Mouse (Mus musculus) forebrain, embryonic 15.5 days (tissue): ENCODE results near the gene Ubox5. TPM values are rescaled to one million over a fixed set of nuclear protein-coding genes. Genes with fewer than 3 reads are reported as not detected.

Experiments used
- ATAC-seq: fragments of 200-750 bp; cut with Nextera tagmentation; replicated peaks from 2 replicates; pipeline ENCODE4 v1.8.0; 2017; ENCODE audit warnings: mild to moderate bottlenecking, moderate TSS enrichment, moderate library complexity
- H3K27ac ChIP-seq: fragments of 300-500 bp; sonication (generic); replicated peaks from 2 replicates; pipeline ENCODE4 v1.5.1; 2015; ENCODE audit warnings: mild to moderate bottlenecking, inconsistent platforms
- H3K27me3 ChIP-seq: fragments of 300-500 bp; sonication (generic); 2 replicates; pipeline ENCODE4 v1.6.1; 2015; ENCODE audit warnings: inconsistent platforms
- H3K36me3 ChIP-seq: fragments of 300-500 bp; sonication (generic); 2 replicates; pipeline ENCODE4 v1.6.1; 2015; ENCODE audit warnings: mild to moderate bottlenecking, inconsistent platforms
- H3K4me1 ChIP-seq: fragments of 300-500 bp; sonication (generic); 2 replicates; pipeline ENCODE4 v1.6.1; 2015; ENCODE audit warnings: inconsistent platforms
- H3K4me2 ChIP-seq: fragments of 300-500 bp; sonication (generic); replicated peaks from 2 replicates; pipeline ENCODE4 v1.6.1; 2015; ENCODE audit warnings: mild to moderate bottlenecking, inconsistent platforms
- H3K4me3 ChIP-seq: fragments of 300-500 bp; sonication (generic); 2 replicates; pipeline ENCODE4 v1.5.1; 2015; ENCODE audit warnings: mild to moderate bottlenecking, inconsistent platforms
- H3K9ac ChIP-seq: fragments of 300-500 bp; sonication (generic); replicated peaks from 2 replicates; pipeline ENCODE4 v1.6.1; 2015; ENCODE audit warnings: mild to moderate bottlenecking, inconsistent platforms
- H3K9me3 ChIP-seq: fragments of 300-500 bp; sonication (generic); 2 replicates; pipeline ENCODE4 v1.6.1; 2016; ENCODE audit warnings: inconsistent platforms
- WGBS: fragments of 180-500 bp; shearing (Covaris S2); methylation state at CpG from one replicate; pipeline ENCODE4 v1.1.7; 2015; ENCODE audit warnings: mixed read lengths; 5-methylcytosine and 5-hydroxymethylcytosine counted together
- polyA plus RNA-seq: library from polyadenylated mRNA; unstranded; fragments of >200 nt; fragmentation: Nextera tagmentation; extraction: Ambion mirVana; gene quantifications from 2 replicates; pipeline ENCODE4 v1.2.1, GENCODE M21; 2015

Gene Ubox5
- polyA plus RNA-seq, result 12.7 and 12.9 TPM in 2 replicates

GRCm38 (mm10) chr2:130629839-130630203 lies at the start of gene Ubox5, which contains the start of gene Fastkd5:
Gene Ubox5 (minus strand): TSS chr2:130630038.
Gene Fastkd5 (minus strand): TSS chr2:130630027.
- Histone ChIP-seq H3K27ac (peak within 1 kb of the TSS; percentile 32; the same call in 1 of the 2 replicates), H3K9ac (peak within 1 kb of the TSS; percentile 69), H3K4me2 (peak within 1 kb of the TSS; percentile 91), H3K4me3 (peak within 1 kb of the TSS; percentile 62), H3K4me1 (peaks cover 22% of the 10 kb centered on the region), H3K36me3 (peaks cover 16% of the 10 kb centered on the region), H3K9me3 (no peaks in the 10 kb centered on the region), H3K27me3 (peaks cover 12% of the 10 kb centered on the region; the same call in 1 of the 2 replicates)
- peak; percentile 92 for ATAC-seq
- under 1% methylated on average over 25 of the region's 25 CpGs for WGBS

DNA sequence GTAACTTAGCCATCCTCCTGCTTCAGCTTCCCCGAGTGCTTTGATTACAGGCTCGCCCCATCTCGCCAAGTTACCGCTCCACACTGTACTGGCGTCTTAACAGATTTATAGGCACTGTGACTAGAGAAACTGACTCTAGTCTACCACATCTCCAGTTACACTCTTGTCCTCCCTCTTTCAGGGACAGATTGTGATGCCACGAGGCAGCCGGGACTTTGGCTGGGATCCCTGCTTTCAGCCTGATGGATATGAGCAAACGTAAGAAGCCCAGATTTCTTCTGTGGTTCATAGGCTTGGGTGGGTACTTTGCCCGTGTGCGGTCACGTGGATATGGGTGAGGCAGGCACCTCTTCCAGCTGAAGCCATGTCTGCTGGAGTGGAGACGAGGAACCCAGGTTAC lies 49.3 kb upstream of the Ubox5 start:
- 85% methylated on average over 12 of the region's 12 CpGs for WGBS
- Histone ChIP-seq H3K4me3 (no peak overlapping the region), H3K4me1 (no peaks in the 10 kb centered on the region), H3K9ac (no peak overlapping the region), H3K27me3 (no peaks in the 10 kb centered on the region), H3K4me2 (no peak overlapping the region), H3K27ac (no peak overlapping the region), H3K9me3 (no peaks in the 10 kb centered on the region), H3K36me3 (peaks cover 88% of the 10 kb centered on the region)
- ATAC-seq, result no peak

DNA sequence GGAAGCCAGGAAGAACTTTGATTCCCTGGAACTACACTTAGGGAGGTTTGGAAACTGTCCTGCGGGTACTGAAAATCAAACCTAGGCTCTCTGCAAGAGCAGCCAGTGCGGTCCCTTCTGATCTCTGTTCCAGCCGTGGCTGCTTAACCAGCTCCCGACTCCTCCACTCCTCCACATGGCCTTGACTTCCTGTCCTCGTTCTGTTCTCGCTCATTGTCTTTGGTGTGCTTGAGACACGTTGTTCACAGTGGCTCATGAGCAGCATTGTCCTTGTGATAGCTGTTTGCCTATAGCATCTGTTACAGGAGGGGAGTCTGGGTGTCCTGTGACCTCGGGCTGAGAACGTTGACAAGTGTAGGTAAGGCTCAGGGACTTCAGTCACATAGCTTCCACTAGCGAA lies 47.4 kb upstream of the Ubox5 start:
- Histone ChIP-seq H3K9me3 (no peaks in the 10 kb centered on the region), H3K4me2 (no peak overlapping the region), H3K9ac (no peak overlapping the region), H3K27me3 (no peaks in the 10 kb centered on the region), H3K36me3 (peaks cover 95% of the 10 kb centered on the region), H3K27ac (no peak overlapping the region), H3K4me3 (no peak overlapping the region), H3K4me1 (no peaks in the 10 kb centered on the region)
- no peak for ATAC-seq
- WGBS, result 90% methylated on average over 10 of the region's 10 CpGs

DNA sequence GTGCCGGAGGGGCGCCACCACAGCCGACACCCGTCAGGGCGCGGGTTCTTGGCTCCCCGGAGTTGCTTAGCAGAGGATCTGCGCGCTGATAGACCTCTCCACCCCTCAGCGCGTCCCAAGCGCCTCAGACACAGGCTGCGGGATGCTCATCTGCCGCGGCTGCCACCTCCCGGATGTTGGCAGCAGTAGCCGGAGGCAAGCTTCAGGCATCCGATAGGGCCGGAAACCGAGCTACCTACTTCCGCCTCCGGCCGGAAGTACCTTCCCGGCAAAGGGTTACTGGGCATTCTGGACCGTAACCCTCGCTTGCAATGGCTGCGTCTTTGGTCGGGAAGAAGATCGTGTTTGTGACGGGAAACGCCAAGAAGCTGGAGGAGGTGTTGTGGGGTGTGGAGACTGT lies 37.7 kb upstream of the Ubox5 start, which contains the start of gene Itpa:
Gene Itpa (plus strand): TSS at position 52 of the 400 bp plus-strand sequence.
- peak within 1 kb of the TSS; percentile 87 for H3K27ac ChIP-seq
- 1% methylated on average over 31 of the region's 31 CpGs for WGBS
- H3K36me3 ChIP-seq, result peaks cover 12% of the 10 kb centered on the region
- H3K4me3 ChIP-seq, result peak within 1 kb of the TSS; percentile 64
- peak; percentile 66 for ATAC-seq
- no peaks in the 10 kb centered on the region for H3K27me3 ChIP-seq
- H3K4me1 ChIP-seq, result peaks cover 35% of the 10 kb centered on the region
- H3K9me3 ChIP-seq, result no peaks in the 10 kb centered on the region
- H3K9ac ChIP-seq, result peak within 1 kb of the TSS; percentile 68
- H3K4me2 ChIP-seq, result peak within 1 kb of the TSS; percentile 65

- Histone ChIP-seq H3K27me3 (no peaks in the 10 kb centered on the region), H3K36me3 (peaks cover 20% of the 10 kb centered on the region), H3K27ac (peak within 1 kb of the TSS; percentile 99), H3K4me2 (peak within 1 kb of the TSS; percentile 80), H3K4me3 (peak within 1 kb of the TSS; percentile 72), H3K4me1 (peaks cover 36% of the 10 kb centered on the region), H3K9me3 (no peaks in the 10 kb centered on the region), H3K9ac (peak within 1 kb of the TSS; percentile 89)
- under 1% methylated on average over 40 of the region's 40 CpGs for WGBS
- ATAC-seq, result peak; percentile 97
These were observed 34.4 kb upstream of the Ubox5 start, which contains the start of gene Ddrgk1 for GRCm38 (mm10) chr2:130664102-130664701. Gene Ddrgk1 (minus strand): TSS chr2:130664659.

DNA sequence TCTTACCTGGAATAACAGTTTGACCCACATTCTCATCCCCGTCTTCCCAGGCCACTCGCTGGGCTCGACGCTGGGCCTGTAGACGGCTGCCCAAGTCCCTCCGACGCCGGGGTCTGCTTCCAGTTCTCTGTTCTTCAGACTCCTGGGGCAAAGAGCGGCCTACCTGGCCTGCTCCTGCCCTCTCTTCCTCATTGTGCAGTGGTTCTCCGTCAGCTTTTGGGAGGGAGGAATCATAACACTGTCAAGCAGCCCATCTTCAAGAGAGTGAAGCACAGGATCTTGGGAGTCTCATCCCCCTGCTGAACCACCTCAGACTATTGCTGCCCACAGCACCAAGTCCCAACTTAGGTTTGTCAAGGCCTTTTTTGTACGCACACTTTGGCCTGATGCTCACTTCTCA lies 33.5 kb upstream of the Ubox5 start:
- ATAC-seq, result no peak
- peaks cover 28% of the 10 kb centered on the region for H3K36me3 ChIP-seq
- H3K9ac ChIP-seq, result peak overlapping the region; percentile 89
- H3K4me1 ChIP-seq, result peaks cover 28% of the 10 kb centered on the region
- WGBS, result 91% methylated on average over 11 of the region's 11 CpGs
- H3K9me3 ChIP-seq, result no peaks in the 10 kb centered on the region
- peak overlapping the region; percentile 80 for H3K4me2 ChIP-seq
- H3K4me3 ChIP-seq, result peak overlapping the region; percentile 72
- H3K27me3 ChIP-seq, result no peaks in the 10 kb centered on the region
- H3K27ac ChIP-seq, result peak overlapping the region; percentile 99; the same call in 1 of the 2 replicates

DNA sequence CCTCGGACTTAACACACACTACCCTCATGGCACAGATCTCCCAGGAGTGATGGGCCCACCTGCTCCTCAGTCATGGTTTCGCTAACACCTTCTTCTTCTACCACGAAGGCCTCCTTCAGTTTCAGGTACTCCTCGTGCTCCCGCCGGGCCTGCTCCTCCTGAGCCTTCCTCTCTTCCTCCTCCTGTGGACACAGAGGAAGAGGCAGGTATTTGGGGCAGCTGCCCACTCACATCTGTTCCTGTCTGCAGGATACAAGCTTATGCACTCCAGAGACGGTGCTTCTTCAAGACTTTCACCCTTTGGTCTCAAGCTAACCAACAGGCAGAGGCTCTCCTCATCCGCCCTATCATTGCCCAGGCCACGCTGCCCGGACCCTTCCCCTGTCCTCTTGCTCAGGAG lies 28.7 kb upstream of the Ubox5 start:
- no peak overlapping the region for H3K9ac ChIP-seq
- WGBS, result 96% methylated on average over 10 of the region's 10 CpGs

DNA sequence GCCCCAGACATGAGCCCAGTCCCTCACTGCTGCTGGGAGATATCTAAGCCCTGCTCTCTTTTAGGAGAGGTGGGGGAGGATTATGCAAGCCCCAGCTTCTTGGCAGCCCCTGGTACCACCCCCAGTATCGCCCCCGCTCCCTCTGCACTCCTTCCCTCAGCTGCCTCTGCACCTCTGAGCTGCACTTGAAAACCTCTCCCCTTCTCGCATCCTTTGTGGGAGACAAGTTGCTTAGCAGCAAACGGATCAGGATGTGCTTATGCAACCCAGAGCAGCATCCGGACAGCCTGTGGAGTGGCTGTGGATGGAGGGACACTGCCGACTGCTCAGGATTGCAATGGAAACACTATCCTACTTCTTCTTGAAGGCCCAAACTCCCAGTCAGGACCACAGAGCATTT lies 27.7 kb upstream of the Ubox5 start:
- Histone ChIP-seq H3K36me3 (peaks cover 74% of the 10 kb centered on the region), H3K4me1 (peaks cover 5% of the 10 kb centered on the region), H3K9me3 (no peaks in the 10 kb centered on the region), H3K27me3 (no peaks in the 10 kb centered on the region), H3K9ac (no peak overlapping the region), H3K4me2 (no peak overlapping the region), H3K4me3 (no peak overlapping the region), H3K27ac (no peak overlapping the region)
- no peak for ATAC-seq
- WGBS, result 86% methylated on average over 6 of the region's 6 CpGs

More for the DNA sequence above, 28.7 kb upstream of the Ubox5 start:
- Histone ChIP-seq H3K4me2 (no peak overlapping the region), H3K27me3 (no peaks in the 10 kb centered on the region), H3K9me3 (no peaks in the 10 kb centered on the region), H3K36me3 (peaks cover 68% of the 10 kb centered on the region), H3K27ac (no peak overlapping the region), H3K4me1 (peaks cover 15% of the 10 kb centered on the region), H3K4me3 (no peak overlapping the region)
- ATAC-seq, result no peak

DNA sequence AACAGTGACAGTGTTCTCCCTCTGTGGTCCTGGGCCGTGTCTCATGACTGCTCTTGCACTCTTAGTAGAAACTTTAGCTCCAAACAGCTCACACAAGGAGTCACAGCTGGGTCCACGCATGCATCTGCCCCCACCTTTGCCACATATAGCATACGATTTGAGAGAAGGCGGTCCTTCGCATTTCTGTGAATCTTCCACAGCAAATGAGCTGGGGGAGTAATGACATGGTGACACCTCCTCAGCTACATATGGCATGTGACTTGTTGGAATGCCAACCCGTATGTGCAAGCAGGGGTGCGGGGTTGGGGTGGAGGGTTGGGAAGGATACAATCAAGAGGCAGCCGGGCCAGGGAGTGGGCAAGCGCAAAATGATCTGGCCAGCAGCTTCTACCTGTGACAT lies 26.7 kb upstream of the Ubox5 start:
- Histone ChIP-seq H3K27me3 (no peaks in the 10 kb centered on the region), H3K4me2 (no peak overlapping the region), H3K4me1 (no peaks in the 10 kb centered on the region), H3K27ac (no peak overlapping the region), H3K9me3 (no peaks in the 10 kb centered on the region), H3K4me3 (no peak overlapping the region), H3K9ac (no peak overlapping the region), H3K36me3 (peaks cover 68% of the 10 kb centered on the region)
- no peak for ATAC-seq
- 93% methylated on average over 9 of the region's 9 CpGs for WGBS

GRCm38 (mm10) chr2:130655660-130656339 lies 26.0 kb upstream of the Ubox5 start:
- no peak overlapping the region for H3K4me3 ChIP-seq
- H3K9me3 ChIP-seq, result no peaks in the 10 kb centered on the region
- H3K9ac ChIP-seq, result no peak overlapping the region
- 91% methylated on average over 6 of the region's 6 CpGs for WGBS
- no peak overlapping the region for H3K4me2 ChIP-seq
- no peaks in the 10 kb centered on the region for H3K4me1 ChIP-seq
- ATAC-seq, result no peak
- no peak overlapping the region for H3K27ac ChIP-seq
- H3K36me3 ChIP-seq, result peaks cover 61% of the 10 kb centered on the region
- no peaks in the 10 kb centered on the region for H3K27me3 ChIP-seq

GRCm38 (mm10) chr2:130653760-130654159 lies 23.9 kb upstream of the Ubox5 start:
- H3K27me3 ChIP-seq, result no peaks in the 10 kb centered on the region
- no peaks in the 10 kb centered on the region for H3K4me1 ChIP-seq
- no peak overlapping the region for H3K4me3 ChIP-seq
- H3K4me2 ChIP-seq, result no peak overlapping the region
- H3K27ac ChIP-seq, result no peak overlapping the region
- 97% methylated on average over 1 of the region's 1 CpGs for WGBS
- no peak overlapping the region for H3K9ac ChIP-seq
- no peak for ATAC-seq
- H3K9me3 ChIP-seq, result no peaks in the 10 kb centered on the region
- peaks cover 58% of the 10 kb centered on the region for H3K36me3 ChIP-seq

GRCm38 (mm10) chr2:130653303-130653702 lies 23.5 kb upstream of the Ubox5 start:
- H3K4me2 ChIP-seq, result no peak overlapping the region
- no peak overlapping the region for H3K4me3 ChIP-seq
- 98% methylated on average over 2 of the region's 2 CpGs for WGBS
- ATAC-seq, result no peak
- no peaks in the 10 kb centered on the region for H3K27me3 ChIP-seq
- no peak overlapping the region for H3K27ac ChIP-seq
- H3K36me3 ChIP-seq, result peaks cover 53% of the 10 kb centered on the region
- no peaks in the 10 kb centered on the region for H3K4me1 ChIP-seq
- H3K9me3 ChIP-seq, result no peaks in the 10 kb centered on the region
- H3K9ac ChIP-seq, result no peak overlapping the region
